Mouse (Mus musculus): Measurements from ENCODE around the gene Ubtd2. TPM values are rescaled to one million over a fixed set of nuclear protein-coding genes. Genes with fewer than 3 reads are reported as not detected.

Ubtd2 gene
- total RNA-seq, 2 experiments from 2014 or later = not detected

DNA sequence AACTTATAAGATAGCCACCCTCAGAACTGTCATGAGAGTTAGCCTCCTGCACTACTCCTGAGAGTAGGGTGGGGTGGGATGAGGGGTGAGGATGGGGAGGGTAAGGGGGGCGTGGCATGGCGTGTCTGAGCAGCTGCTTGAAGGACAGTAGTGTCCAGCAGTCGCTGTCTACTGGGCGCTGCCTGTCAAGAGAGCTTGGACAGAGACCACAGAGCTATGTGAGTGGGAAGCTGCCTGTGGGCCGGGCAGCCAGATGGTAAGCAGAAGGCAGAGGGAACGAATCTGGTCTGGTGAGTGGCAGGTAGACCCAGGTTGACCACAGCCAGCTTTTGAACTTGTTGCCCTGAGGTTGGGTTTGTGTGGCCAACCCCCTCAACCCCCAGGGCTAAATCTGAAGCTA, 85.3 kb downstream of the Ubtd2 start:
- no peak for ATAC-seq (replicated peaks; ENCODE audit: low FRiP score, poor library complexity, severe bottlenecking)

GRCm38 (mm10) chr11:32542181-32542580, 87.0 kb downstream of the Ubtd2 start:
- no peak for ATAC-seq (replicated peaks; ENCODE audit: low FRiP score, poor library complexity, severe bottlenecking)

GRCm38 (mm10) chr11:32542687-32543411, 87.7 kb downstream of the Ubtd2 start:
- ATAC-seq (replicated peaks; ENCODE audit: low FRiP score, poor library complexity, severe bottlenecking) = no peak

DNA sequence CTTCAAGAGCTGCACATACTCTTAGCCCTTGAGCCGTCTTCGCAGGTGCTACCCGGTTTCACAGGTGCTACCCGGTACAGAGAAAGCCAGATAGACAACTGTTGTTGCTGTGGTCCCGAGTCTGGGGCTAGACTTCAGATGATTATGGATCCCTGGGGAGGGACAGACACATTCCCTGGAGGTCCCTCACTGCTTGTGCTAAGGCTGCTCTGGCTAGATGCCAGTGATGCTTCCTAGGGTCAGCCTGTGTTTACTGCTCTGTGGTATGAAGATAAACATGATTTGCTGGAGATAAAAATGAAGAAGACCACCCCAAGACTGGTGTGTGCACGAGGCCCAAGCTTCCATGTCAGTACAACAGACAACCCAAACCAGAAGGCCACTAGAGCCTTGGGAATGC, 88.9 kb downstream of the Ubtd2 start:
- no peak for ATAC-seq (replicated peaks; ENCODE audit: low FRiP score, poor library complexity, severe bottlenecking)

GRCm38 (mm10) chr11:32544497-32544896, 89.3 kb downstream of the Ubtd2 start:
- no peak for ATAC-seq (replicated peaks; ENCODE audit: low FRiP score, poor library complexity, severe bottlenecking)

DNA sequence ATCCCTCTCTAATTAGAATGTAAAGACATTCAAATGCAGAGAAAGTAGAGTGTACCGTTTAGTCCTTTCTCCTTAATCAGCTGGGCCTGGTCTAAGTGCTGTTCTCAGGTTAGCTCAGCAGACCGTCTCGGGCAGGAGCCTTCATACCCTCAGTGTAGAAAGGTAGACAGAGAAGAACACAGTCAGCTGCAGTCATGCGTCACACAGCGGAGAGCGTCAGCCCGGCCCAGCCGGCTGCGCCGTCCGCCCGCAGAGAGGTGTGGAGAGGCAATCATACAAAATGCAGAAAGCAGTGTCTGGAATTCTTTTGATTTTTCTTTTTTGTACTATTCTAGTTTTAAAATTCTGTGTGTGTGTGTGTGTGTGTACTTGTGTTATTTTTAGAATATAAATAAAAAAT, 90.4 kb downstream of the Ubtd2 start:
- no peak for ATAC-seq (replicated peaks; ENCODE audit: low FRiP score, poor library complexity, severe bottlenecking)

DNA sequence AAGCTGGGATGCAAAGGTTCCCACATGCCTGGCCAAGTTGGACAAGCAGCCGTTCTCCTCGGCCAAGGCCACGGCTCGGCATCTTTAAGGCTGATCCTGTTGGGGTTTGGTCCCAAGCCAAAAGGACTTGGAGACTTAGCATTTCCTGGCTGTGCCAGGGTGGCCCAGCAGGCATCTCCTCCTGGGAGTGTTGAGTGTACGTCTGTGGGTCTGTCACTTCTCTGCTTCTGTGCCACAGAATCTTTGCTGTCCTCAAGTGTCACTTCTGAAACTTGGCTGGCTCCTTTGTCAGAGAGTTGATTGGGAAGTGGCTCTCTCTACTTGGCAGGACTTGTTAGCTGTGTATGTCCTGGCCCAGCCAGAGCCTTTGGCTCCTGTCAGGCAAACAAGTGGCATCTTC, 91.3 kb downstream of the Ubtd2 start:
- no peak for ATAC-seq (replicated peaks; ENCODE audit: low FRiP score, poor library complexity, severe bottlenecking)

- ATAC-seq (replicated peaks; ENCODE audit: low FRiP score, poor library complexity, severe bottlenecking) = no peak
These were observed 92.3 kb downstream of the Ubtd2 start for GRCm38 (mm10) chr11:32547391-32547947.

DNA sequence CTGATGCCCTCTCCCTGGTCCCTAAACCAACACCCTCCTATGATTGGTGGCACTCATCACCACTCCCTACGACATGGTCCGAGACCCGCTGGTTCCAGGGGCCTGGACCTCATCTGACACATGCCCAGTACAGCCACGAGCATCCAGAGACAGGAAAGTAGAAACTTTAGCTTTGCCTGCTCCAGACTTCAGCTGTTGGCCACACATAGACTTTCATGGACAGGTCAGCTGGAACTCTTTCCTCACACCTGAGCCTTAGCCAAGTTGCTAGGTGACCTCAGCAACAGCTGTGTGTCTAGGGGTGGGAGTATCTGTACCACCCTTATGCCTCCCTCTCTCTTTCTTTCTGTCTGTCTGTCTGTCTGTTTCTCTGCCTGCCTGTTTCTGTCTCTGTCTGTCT, 93.1 kb downstream of the Ubtd2 start:
- no peak for ATAC-seq (replicated peaks; ENCODE audit: low FRiP score, poor library complexity, severe bottlenecking)

DNA sequence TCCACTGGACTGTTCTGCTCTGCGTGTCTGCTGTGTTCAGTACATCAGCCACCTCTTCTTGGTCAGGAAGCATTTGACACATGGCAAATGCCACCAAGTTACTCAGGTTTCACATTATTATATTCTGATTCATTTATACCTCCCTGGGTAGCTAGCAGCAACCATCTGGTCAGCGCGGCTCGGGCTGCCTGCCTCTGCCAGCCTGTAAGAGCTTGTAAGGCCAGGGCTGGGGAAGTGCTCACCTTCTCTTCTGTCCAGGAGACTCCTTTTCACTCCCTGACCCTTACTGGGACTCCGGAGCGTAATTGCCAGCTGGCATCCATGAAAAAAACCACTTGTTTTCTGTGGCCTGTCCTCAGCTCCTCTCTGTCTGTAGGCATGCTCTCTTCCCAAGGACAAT, 94.1 kb downstream of the Ubtd2 start:
- no peak for ATAC-seq (replicated peaks; ENCODE audit: low FRiP score, poor library complexity, severe bottlenecking)

DNA sequence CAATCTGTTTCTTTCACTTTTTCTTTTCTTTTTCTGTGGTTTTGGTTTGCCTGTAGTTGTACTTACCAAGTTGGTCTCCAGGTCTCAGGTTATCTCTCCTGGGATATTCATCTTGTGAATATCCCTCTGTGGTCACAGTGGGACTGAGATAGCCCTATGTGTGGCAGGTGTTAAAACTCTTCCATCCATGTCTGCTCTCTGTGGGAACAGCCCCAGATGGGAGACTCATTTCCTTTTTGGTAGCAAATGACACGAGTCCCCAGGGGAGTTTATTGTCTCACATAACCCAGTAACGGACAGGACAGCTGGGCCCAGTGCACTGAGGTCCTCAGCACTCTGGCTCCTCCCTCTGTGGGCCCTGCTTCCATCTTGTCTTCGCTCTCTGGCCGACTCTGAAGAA, 94.9 kb downstream of the Ubtd2 start:
- ATAC-seq (replicated peaks; ENCODE audit: low FRiP score, poor library complexity, severe bottlenecking) = no peak

- ATAC-seq (replicated peaks; ENCODE audit: low FRiP score, poor library complexity, severe bottlenecking) = no peak
These were observed 95.9 kb downstream of the Ubtd2 start for GRCm38 (mm10) chr11:32551056-32551455.

- no peak for ATAC-seq (replicated peaks; ENCODE audit: low FRiP score, poor library complexity, severe bottlenecking)
These were observed 96.6 kb downstream of the Ubtd2 start for GRCm38 (mm10) chr11:32551579-32552297.

DNA sequence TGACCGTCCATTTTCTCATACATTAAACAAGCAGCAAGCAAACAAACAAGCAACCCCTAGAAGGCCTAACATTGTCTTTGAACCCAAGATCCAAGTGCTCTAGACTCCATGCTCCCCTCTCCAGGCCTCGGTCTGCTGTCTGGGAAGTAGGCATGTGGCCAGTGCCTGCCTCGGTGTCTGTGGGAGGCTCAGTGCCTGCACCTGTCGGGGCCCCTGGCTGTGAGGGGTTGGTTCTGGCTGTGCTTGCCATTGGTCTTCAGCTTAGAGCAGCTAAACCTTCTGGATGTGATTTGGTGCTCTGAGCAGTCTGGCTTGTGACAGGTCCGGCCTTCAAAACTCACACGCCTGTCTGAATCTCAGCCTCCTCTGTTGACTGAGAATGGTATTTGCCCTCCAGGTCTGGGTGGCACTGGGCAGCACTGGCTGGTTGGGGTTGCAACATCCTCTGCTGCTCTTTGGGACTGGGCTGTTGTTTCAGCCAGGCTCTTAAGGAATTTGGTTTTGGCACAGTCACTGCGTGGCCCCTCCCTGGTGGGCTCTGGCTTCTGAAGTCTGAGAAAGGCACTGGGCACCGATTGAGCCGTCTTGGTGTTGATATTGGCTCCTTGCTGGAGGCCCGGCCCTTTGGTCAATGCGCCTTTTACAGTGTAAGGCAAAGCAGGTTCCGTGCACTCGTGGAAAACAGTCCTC, 97.4 kb downstream of the Ubtd2 start:
- no peak for ATAC-seq (replicated peaks; ENCODE audit: low FRiP score, poor library complexity, severe bottlenecking)

- no peak for ATAC-seq (replicated peaks; ENCODE audit: low FRiP score, poor library complexity, severe bottlenecking)
These were observed 98.4 kb downstream of the Ubtd2 start for GRCm38 (mm10) chr11:32553311-32554140.

GRCm38 (mm10) chr11:32554141-32555091, 99.2 kb downstream of the Ubtd2 start:
- ATAC-seq (replicated peaks; ENCODE audit: low FRiP score, poor library complexity, severe bottlenecking) = no peak

GRCm38 (mm10) chr11:32555103-32555689, 100.0 kb downstream of the Ubtd2 start:
- no peak for ATAC-seq (replicated peaks; ENCODE audit: low FRiP score, poor library complexity, severe bottlenecking)

GRCm38 (mm10) chr11:32556333-32556990, 101.3 kb downstream of the Ubtd2 start:
- ATAC-seq (replicated peaks; ENCODE audit: low FRiP score, poor library complexity, severe bottlenecking) = no peak
